Mouse (Mus musculus) c-Kit-positive CD71-positive TER-119-positive erythroid progenitor cells, embryonic 14.5 days (primary cell): ENCODE measurements around the gene Il17rd.

Source experiments
- DNase-seq: peaks from one replicate; pipeline ENCODE4 v3.0.0-alpha.2; 2013; ENCODE audit warnings: low spot score

Gene Il17rd

DNA sequence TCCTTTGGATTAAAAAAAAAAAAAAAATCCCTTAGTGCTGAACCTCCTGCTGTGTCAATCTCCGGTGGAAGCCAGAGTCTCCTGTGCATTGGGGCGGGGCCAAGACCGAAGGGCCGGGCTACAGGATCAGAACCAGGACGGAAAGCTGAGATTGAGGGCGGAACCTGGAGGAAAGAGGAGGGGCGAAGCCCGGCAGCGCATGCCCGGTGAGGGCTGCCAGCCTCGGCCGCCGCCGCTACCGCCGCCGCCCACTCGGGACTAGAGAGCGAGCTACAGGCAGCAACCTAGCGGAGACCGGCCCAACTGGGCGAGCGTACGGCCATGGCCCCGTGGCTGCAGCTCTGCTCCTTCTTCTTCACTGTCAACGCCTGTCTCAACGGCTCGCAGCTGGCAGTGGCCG is at the start of gene Il17rd:
Gene Il17rd, plus strand, starts transcription at position 159 of the 400 bp plus-strand sequence.
- DNase-seq, result peak; percentile 7

DNA sequence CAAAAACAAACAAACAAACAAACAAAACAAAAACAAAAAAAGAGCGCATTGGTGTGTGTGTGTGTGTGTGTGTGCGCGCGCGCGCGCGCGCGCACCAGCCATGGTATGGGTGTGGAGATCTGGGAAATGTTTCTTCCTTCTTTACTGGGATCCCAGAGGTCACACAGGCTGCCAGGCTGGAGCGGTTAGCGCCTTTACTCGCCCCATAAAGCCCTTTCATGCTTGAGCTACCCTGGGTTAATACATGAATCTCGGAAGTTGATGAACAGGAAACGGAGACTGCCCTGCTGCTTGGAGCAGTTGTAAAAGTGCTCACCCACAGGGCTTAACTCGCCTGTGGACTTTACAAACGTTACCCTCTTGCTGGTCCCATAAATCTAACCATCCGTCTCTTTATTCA is 47.1 kb upstream of the Il17rd start:
- no peak for DNase-seq

DNA sequence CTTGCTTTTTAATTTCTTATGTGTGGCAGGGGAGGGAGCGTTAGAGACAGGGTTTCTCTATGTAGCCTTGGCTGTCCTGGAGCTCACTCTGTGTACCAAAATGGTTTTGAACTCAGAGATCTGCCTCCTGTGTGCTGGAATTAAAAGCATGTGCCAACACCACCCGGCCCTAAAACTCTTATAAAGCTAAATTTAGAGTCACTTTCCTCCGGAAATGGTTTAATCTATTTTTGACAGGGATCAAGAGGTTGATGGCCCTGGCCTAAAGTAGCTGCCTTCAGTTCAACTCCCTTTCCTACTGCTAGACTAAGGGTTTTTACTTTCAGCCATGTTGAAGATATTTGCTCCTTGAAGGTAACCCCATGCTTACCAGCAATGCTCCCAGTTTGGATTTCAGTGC is 45.3 kb upstream of the Il17rd start:
- no peak for DNase-seq

DNA sequence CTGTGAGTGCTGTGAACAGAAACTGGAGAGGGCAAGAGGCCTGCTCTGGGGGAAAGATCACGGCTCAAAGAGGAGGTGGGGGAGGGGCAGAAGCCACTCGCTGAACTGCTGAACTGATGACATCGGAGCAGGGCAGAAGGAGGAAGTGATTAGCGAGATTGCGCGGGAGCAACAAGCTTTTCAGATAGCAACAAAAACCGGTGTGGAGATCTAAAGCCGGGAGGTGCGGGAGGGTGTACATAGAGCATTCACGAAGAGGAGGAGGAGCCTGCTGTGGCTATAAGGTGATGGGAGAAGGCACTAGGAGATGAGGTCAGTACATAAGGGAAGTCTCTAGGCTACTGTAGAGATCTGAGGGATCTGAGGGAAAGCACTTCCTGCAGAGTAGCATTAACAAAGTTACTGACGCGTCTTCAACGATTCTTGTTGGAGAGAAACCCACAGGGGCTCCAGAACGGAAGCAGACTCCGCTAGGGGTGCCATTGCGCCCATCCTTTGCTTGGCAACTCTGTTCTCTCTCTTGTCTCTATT is 44.5 kb upstream of the Il17rd start, which contains the start of gene Hesx1:
Gene Hesx1, plus strand, starts transcription at position 206 of the 531 bp plus-strand sequence.
- DNase-seq, result peak; percentile 19

DNA sequence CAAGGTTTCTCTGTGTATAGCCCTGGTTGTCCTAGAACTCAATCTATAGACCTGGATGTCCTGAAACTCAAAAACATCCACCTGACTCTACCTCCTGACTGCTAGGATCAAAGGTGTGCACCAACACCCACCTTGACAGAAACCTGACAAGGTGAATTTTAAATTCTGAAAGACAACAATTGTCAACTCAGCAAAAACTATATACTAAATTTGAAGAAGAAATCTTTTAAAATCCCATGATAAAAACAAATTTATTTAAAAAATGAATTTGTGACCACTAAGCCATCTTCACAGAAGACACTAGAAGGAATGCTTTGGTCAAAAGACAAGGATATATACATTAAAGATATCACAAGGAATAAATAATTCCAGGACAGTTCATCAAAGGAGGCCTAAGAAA is 42.5 kb upstream of the Il17rd start:
- no peak for DNase-seq

DNA sequence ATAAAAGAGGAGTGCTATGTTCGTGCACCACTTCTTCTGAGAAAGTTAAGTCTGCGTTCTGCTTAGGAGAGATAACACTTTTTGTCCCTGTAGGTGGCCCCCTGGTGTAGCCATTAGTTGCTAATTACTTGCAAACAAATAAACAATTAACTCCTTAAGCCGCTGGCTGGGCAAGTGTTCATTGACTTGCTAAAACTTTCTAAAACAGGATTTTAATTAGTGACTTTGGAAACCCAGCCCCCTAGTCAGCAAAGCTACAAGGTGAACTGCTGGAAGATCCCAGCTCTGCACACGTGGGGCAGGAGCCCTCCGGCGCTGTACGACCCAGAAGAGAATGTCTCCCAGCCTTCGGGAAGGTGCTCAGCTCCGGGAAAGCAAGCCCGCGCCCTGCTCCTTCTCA is 38.4 kb upstream of the Il17rd start:
- peak; percentile 56 for DNase-seq

DNA sequence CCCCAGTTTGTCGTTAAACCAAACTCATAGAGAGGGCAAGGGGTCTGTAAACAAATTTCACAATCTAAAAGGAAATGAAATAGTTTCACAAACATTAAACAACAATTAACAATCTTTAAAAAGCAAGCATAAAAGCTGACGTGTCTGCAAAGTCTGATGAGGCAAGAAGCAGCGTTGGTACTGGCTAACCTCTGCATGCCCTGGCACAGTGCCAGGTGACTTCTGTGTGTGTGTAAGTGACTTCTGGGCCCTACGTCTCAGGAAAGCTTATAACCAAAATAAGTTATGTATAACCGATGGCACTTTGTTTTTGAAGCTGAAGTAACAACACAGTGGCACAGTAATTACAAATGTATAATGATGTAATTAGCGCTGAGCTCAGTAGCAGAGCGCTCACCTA is 33.8 kb upstream of the Il17rd start:
- no peak for DNase-seq

DNA sequence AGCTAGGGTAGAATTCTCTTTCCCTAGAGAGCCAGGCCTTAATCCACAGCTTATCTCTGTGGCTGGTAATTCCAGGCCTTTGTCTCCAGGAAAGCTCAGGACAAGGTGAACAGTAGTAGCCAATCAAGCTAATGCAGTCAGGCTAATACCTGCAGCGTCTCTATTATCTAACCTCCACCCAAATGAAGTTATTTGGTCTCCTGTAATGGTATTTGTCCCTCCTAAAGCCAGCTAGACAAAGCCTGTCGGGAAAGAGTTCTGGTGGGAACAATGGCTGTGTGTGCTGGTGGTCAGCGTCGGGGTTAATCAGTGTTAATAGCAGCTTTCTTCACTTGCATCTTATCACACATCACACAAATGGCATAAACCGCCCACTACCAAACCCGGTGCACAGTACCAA is 32.8 kb upstream of the Il17rd start:
- DNase-seq, result no peak

DNA sequence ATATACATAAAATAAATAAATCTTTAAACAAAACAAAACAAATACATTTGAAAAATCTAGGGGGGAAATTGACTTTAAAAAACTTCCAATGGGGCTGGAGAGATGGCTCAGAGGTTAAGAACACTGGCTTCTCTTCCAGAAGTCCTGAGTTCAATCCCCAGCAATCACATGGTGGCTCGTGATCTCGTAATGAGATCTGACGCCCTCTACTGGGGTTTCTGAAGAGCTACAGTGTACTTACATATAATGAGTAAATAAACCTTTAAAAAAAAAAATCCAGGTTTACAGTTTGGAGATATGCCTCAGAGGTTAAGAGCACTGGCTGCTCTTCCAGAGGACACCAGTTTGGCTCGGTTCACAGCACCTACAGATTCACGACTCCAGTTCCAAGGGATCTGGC is 27.2 kb upstream of the Il17rd start:
- DNase-seq, result no peak

DNA sequence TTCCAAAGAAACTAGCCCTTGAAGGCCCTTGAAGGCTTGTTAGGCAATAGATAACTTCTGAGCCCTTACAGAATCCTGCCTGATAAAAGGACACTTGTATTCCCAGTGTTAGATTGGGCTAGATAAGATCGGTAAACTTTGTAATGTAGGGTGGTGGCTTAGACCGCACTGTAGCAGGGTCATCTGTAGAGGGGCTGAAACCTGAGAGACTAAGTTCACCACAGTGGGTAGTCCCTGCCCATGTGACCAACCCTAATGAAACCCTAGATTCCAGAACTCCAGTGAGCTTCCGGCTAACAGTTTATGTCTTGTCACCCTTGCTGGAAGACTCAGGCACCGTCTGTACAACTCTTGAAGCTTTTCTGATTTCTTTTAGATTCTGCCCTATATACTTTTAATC is 25.1 kb upstream of the Il17rd start:
- DNase-seq, result no peak

DNA sequence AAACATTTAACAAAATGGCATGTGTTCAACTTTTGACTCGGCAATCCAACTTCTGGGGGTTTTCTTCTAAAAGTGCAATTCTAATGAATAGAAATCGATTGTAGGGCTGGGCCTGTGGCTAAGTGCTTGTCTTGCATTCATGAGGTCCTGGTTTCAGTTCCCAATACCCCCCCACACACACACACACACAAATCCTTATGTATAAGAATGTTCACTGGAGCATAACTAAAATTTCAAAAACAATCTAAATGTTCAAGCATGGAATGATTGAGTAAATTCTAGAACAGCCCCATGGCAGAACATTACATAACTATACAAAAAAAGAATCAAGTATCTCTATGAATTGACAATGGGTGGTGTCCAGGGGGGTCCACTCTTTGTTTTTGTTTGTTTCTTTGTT is 20.8 kb upstream of the Il17rd start:
- no peak for DNase-seq

DNA sequence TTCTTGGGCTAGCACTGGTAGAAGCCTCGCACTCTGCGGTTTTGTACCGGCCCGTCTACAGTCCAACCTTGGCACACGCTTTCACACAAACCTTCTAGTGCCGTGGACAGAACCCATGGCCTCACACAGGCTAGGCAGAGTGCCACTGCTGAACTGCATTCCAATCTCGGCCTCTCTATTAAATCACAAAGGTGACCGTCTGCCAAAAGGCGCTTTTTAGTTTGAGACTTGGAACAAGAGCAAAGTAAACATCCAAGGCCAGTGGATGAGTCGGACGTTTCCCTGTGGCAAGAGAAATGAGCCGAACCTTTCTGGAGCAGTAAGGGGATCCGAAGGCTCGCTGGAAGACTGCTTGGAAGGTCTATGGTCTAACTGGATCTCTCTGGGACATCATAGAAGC is 18.9 kb upstream of the Il17rd start:
- DNase-seq, result no peak

DNA sequence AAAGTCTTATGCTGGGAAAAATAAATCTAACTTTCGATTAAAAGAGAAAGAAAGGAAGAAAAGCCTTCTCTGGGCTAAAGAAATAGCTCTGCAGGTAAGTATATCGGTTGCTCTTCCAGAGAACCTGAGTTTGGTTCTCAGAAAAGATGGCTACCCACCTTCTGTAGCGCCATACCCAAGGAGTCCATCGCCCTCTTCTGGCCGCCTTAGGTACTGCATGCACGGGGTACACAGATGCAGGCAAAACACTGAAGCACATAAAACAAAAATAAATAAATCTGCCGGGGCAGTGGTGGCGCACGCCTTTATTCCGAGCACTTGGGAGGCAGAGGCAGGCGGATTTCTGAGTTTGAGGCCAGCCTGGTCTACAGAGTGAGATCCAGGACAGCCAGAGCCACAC is 15.9 kb upstream of the Il17rd start:
- peak; percentile 66 for DNase-seq

DNA sequence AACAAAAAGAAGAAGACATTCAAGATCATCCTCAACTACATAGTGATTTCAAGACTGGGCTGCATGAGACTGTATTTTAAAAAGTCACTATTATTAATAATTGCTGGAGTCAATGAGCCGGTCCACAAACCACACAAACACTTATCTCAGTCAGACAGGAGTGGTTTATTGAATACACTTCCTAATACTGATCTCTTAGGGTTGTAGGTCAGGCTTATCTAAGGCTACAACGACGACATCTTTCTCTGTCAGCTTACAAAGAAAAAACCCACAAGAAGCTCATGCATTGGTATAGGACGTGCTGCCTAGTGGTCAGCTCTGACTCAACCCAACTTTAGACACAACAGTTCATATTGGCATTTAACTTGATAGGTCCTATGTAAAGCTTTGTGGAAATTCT is 14.1 kb upstream of the Il17rd start:
- no peak for DNase-seq

DNA sequence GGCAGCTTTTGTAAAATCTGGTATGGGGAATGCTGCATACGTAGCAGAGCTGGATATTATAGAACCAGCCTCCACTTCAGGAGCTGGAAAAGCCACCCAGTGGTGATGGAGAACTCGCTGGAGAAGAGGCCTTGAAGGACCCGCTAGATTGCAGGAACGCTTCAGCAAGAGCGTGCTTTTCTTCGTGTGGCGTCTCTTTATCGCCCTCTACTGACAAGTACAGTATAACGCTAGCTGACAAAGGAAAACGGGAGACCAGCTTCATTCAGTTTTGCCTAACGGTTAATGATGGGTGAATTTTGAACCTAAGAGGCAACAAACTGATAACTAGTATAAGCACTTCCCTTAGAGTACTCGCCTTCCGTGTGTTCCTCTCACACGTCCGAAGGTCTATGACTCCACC is 9.0 kb upstream of the Il17rd start:
- peak; percentile 38 for DNase-seq

DNA sequence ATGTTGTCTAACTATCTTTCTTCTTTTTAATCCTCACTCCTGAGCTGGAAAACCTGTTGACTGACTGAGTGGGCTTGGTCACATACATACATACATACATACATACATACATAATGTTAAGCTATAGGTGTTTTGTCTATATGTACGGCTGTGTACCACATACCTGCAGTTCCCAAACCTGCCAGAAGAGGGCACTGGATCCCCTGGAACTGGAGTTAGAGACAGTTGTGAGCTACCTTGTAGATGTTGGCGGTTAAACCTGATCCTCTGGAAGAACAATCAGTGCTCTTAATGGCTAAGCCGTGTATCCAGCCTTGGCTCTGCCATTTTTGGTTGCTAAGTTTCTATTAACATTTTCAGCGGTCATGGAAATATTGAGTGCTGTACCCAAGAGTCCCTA is 7.6 kb upstream of the Il17rd start:
- peak; percentile 53 for DNase-seq

DNA sequence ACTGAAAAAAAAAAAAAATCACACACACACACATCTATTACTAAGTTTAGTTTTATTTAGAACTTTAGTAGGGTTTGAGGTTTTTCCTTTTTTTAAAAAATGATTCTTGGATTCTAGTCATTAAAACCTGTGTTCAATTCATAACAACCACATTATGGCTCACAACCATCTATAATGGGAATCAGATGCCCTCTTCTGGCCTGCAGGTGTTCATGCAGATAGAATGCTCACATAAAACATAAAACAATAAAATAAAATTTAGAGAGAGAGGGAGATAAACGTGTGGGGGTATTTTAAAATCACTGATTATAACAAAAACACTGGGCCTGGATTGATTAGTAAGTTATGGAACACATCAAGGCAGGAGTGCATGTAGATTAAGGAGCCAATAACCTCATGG is 1.2 kb upstream of the Il17rd start:
- DNase-seq, result no peak

DNA sequence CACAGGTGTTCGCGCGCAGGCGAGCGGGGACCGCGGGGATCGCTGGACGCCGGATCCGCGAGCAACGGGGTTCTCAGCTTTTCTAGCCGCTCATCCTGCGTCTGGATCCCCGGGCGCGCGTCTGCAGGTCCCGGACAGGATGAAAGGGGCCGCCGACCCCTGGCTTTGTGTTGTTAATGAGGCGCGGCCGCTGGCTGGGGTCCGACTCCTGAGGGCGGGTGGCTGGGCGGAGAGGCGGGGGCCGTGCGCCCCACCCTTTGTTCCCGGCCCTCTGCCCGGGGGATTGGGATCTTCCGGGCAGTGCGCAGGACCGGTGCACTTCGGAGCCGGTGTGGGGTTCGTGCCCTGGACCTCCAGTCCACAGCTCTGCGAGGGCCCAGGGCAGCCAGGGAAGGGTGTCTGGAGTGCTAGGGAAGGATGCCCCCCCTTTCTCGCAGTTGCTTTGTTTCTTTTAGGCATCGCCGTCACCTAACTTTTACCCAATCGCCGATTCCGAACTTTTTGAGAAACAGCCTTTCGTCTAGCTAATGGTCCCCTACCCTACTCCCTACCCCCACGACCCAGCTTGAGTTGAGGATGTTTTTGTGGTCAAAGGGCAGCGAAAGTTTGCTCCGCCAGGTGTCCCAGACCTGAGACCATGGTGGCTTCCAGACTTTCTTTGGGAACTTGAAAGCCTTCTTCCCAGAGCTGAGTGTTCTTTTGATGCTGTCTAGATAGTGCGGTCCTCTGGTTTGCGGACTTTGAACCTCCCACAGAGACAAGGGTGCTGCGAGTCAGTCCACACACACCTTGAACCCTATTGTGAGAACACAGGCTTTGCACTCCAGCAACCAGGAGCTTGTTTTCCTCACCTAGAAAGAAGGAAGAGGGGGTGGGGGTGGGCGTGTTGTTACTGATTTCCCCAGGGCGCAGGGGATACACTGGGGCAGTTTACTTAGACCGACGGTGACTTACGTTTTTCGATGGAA is 824 bp downstream of the Il17rd start:
- DNase-seq, result no peak

DNA sequence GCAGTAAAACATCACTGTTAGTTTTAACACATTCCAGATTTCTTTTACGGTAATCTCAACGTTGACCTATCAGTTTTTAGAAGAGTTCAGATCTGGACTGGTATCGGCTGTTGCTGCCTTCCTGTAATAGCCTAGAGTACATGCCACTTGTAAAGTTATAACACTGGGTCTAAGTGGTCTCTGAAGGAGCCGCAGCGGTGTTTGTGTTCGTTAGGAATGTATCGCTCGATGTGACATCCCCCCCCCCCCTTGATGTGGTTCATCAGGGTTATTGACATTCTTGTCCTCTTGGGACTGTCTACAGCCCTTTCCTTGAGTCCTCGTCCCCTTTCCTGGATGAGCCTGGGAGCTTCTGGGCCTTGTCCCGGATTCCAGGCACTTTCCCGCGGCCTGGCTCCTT is 1.7 kb downstream of the Il17rd start:
- DNase-seq, result no peak

DNA sequence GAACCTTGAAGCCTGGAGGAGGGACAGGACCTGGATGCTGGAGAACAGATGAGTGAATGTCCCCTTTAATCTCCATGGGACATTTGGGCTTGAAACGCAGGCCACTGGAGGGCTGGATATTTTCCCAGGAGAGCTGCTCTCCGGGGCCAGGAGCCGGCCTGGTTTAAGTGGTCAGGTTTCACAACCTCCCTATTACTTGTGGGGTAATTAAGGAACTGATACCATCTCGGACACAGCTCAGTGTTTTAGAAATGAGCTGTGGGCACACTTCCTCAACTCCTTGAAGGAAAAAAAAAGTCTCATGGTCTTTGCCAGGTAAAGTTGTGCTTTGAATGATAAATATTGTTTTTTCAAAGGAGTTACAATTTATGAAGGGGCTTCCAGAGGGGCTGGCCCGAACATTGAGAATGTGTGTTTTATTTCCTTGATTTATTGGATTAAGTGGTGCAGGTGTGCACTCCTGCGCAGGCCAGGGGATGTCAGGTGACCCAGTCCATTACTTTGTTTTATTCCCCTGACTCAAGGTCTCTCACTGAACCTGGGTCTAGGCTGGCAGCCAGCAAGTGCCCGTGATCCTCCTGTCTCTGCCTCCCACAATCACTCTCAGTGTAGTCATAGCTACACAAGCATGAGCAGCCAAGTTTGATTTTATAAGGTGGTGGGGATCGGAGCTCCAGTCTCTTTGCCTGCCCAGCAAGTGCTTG is 3.7 kb downstream of the Il17rd start:
- no peak for DNase-seq

DNA sequence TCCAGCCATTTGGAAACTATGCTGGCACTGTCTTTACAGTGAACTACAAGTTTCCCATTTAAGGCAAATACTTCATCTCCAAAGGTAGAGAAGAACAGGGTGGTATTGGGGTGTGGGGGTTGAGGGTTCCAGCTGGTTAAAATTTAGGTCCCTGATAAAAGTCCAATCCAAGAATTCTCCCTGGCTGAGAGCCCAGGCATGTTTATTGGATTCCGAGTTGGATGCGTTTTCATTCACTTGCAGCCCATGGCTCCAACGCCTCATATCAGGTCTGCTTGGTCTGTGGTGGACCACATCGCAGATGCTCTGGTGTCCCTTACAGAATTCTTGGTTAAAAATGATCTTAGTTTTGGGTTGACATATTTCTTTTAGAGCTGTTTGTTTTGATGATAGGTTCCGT is 4.7 kb downstream of the Il17rd start:
- no peak for DNase-seq

DNA sequence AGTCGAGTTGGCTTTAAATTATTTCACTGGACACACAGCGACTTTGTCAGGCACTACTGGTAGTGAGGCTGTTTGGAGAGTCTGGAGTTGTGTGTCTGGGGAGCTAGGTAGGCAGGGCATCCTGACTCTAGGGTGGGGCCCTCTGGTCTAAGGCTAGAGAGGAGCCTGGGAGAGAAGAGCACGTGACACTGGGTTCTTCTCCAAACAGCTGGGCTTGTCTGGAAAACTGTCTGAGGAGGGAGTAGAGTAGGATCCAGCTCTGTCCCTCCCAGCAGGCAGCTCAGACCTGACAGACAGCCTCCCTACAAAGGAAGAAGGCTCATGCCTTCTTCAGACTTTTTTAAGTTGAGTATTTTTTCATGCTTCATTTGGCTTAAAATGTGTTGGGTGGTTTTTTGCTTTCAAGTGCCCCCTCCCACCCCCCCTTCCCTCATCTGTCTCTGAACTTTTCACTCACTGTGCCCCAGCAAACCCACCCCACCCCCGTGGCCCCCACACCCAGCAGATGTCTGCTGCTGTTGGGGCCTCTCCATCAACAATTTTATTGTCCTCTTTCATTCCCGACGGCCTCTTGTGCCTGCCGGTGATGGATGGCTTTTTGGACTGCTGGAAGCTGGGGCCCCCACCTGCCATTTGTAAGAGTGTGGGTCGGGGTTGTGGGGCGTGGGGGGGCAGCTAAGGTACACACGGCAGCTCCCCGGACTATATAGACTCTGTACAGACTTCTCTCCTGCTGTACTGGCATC is 5.7 kb downstream of the Il17rd start:
- DNase-seq, result no peak
